In genomic region chr7:114416021-114416845, GRCm38 (mm10) we compare ENCODE assay signal across 8 mouse cellular contexts. TPM values are rescaled to one million over a fixed set of nuclear protein-coding genes. Genes with fewer than 3 reads are reported as not detected.
A peak's percentile ranks its signal among the peaks of the same experiment; 100 is the strongest.
DNase-seq lines count a peak whose midpoint lies in the region; ATAC-seq and TF ChIP-seq lines count a peak whose summit lies in the region.

No protein-coding gene starts in this region.

- WGBS in hindbrain, embryonic 15.5 days, result 0% methylated on average over 60 of the region's 66 CpGs

- peak overlapping the region; percentile 96 for H3K27ac ChIP-seq in hindbrain, embryonic 15.5 days (replicated peaks)

- H3K4me2 ChIP-seq in hindbrain, embryonic 15.5 days, result peak overlapping the region; percentile 78

- no peaks in the 10 kb centered on the region for H3K9me3 ChIP-seq in hindbrain, embryonic 15.5 days

- H3K36me3 ChIP-seq in hindbrain, embryonic 15.5 days, result no peaks in the 10 kb centered on the region

- no peaks in the 10 kb centered on the region for H3K27me3 ChIP-seq in Patski
- H3K27me3 ChIP-seq in hindbrain, embryonic 15.5 days, result no peaks in the 10 kb centered on the region

- in situ Hi-C loops in Patski (cut with MboI; ENCODE audit: low pct_unique_long_range_greater_than_20kb), result loop anchor here (5.0 kb wide), 2 partner anchors 76 to 139 kb away; partner anchors contain the start of gene Psma1

- DNase-seq in Patski (ENCODE audit: low read depth, low spot score), result no peak
- peak; percentile 45 for DNase-seq in cerebellum, adult 8-10 months
- DNase-seq in left cerebral cortex, adult 18-20 months (ENCODE audit: low spot score in 2 of 2), result peak; percentile 49 to 59
- DNase-seq in lung, postnatal 4 days, result peak; percentile 51 to 58
- peak; percentile 16 for DNase-seq in retina, postnatal 7 days (ENCODE audit: low read depth, low spot score)
- DNase-seq in urinary bladder, postnatal 25 days (ENCODE audit: low spot score), result peak; percentile 22

- H3K9ac ChIP-seq in hindbrain, embryonic 15.5 days, result peak overlapping the region; percentile 91

- CTCF ChIA-PET in Patski (lab: Charles Lee), result no interaction called here

- peaks cover 25% of the 10 kb centered on the region for H3K4me1 ChIP-seq in hindbrain, embryonic 15.5 days (replicated peaks)

- POLR2A ChIA-PET in Patski (lab: Charles Lee), result interaction anchor here (1.5 kb wide), 1 partner anchor 23 kb away, joined by 3 read pairs; no protein-coding TSS in a partner anchor

- peak overlapping the region; percentile 85 for H3K4me3 ChIP-seq in hindbrain, embryonic 15.5 days

- no peak for TF ChIP-seq CTCF in Patski (IDR thresholded peaks at IDR 0.05)

- peak; percentile 34 for ATAC-seq in Patski
- ATAC-seq in frontal cortex, adult (ENCODE audit: low TSS enrichment), result peak; percentile 60
- peak; percentile 72 for ATAC-seq in hindbrain, embryonic 15.5 days (ENCODE audit: low FRiP score, low read depth)

RNA-seq across cellular contexts. Expression of gene Pde3b, which starts 1.2 kb away (rescaled TPM):
- polyA plus RNA-seq in Patski (2021), result 21.1 TPM
- polyA plus RNA-seq in hindbrain, embryonic 15.5 days (2015; fragmentation: Nextera tagmentation; extraction: Ambion mirVana), result 4.4 TPM in 2 replicates
- total RNA-seq in left cerebral cortex, adult 18-20 months (2021), result 1 to 10 TPM; 7.7 to 8.3 TPM
